In the genomic region with DNA sequence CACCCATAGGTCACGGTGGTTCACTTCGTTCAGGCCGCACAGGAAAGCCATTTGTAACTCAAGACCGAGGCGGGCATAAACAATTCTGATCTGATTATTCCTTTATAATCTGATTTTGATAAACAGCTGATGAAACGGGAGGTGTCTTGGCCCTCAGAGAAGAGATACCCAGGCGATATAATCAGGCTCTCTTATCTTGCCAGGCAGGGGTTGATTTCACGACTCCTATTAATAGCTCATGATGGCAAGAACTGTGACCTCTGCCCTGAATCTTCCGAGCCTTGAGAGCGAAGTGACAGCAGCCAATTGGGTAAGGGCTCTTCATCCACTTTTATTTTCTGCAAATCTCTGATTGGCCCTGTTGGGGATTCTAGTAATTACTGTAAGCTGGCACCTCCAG, we compare ENCODE assay signal across 12 mouse cellular contexts. TPM values are rescaled to one million over a fixed set of nuclear protein-coding genes. Genes with fewer than 3 reads are reported as not detected.
A peak's percentile ranks its signal among the peaks of the same experiment; 100 is the strongest.
DNase-seq lines count a peak whose midpoint lies in the region; ATAC-seq and TF ChIP-seq lines count a peak whose summit lies in the region.
"Had no signal": no experiment of that assay in that cellular context is flagged by ENCODE, and none has a peak within 500 bp of the region (broad histone marks: within the 10 kb centered on the region; RNA-seq: fewer than 3 reads in every experiment).

No protein-coding gene starts in this region.

- no peak overlapping the region for H3K9ac ChIP-seq in heart, embryonic 13.5 days
- no peak overlapping the region for H3K9ac ChIP-seq in midbrain, postnatal 0 days (replicated peaks; ENCODE audit: low read length, poor library complexity, severe bottlenecking)
- H3K9ac ChIP-seq: forebrain, embryonic 15.5 days had no signal

- no peak for TF ChIP-seq POLR2A in lung, adult 2 months (IDR thresholded peaks at IDR 0.05; ENCODE audit: borderline replicate concordance, extremely low read depth, low read depth, low read length)
- TF ChIP-seq POLR2A in embryonic fibroblast, embryonic 13.5 days (IDR thresholded peaks at IDR 0.05; ENCODE audit: low read depth, low read length) = no peak
- no peak for TF ChIP-seq POLR2A in olfactory bulb, adult 2 months (IDR thresholded peaks at IDR 0.05; ENCODE audit: insufficient read depth, low read depth, low read length)

- no peak overlapping the region for H3K4me2 ChIP-seq in heart, embryonic 13.5 days
- H3K4me2 ChIP-seq in midbrain, postnatal 0 days (ENCODE audit: low read depth, low read length, poor library complexity, severe bottlenecking) = no peak overlapping the region
- H3K4me2 ChIP-seq: forebrain, embryonic 15.5 days had no signal

- DNase-seq in heart, adult 8-10 months (ENCODE audit: low spot score) = no peak
- DNase-seq in lung, postnatal 25 days (ENCODE audit: low spot score) = peak; percentile 50
- no peak for DNase-seq in lung, adult 2 months
- no peak for DNase-seq in frontal cortex, adult 2 months (ENCODE audit: extremely low spot score in 1 of 2, low spot score in 1 of 2)
- DNase-seq in midbrain, postnatal 0 days (ENCODE audit: low spot score) = no peak
- DNase-seq: kidney, postnatal 14 days; spleen, adult 18-20 months had no signal

- H3K27ac ChIP-seq in heart, embryonic 13.5 days (replicated peaks) = peak overlapping the region; percentile 55
- H3K27ac ChIP-seq in embryonic fibroblast, embryonic 13.5 days (ENCODE audit: insufficient read depth, low read length) = peak overlapping the region; percentile 54
- peak overlapping the region; percentile 75 for H3K27ac ChIP-seq in olfactory bulb, adult 2 months (ENCODE audit: insufficient read depth, low read depth, low read length)
- no peak overlapping the region for H3K27ac ChIP-seq in midbrain, postnatal 0 days (ENCODE audit: low read depth, low read length)
- H3K27ac ChIP-seq: forebrain, embryonic 15.5 days; left cerebral cortex, adult 2 months had no signal

- ATAC-seq in heart, embryonic 13.5 days (ENCODE audit: extremely low read depth, insufficient number of reproducible peaks, low FRiP score, low TSS enrichment) = no peak
- ATAC-seq in midbrain, postnatal 0 days (ENCODE audit: low FRiP score) = no peak
- ATAC-seq: forebrain, embryonic 15.5 days had no signal

- 39% methylated on average over 10 of the region's 10 CpGs for WGBS in heart, embryonic 13.5 days
- 27% methylated on average over 10 of the region's 10 CpGs for WGBS in lung, adult 2 months
- 81% methylated on average over 10 of the region's 10 CpGs for WGBS in olfactory bulb, adult 2 months
- WGBS in midbrain, postnatal 0 days = 71% methylated on average over 10 of the region's 10 CpGs

- peaks cover 4% of the 10 kb centered on the region; the same call in 1 of the 2 replicates for H3K36me3 ChIP-seq in heart, embryonic 13.5 days
- no peaks in the 10 kb centered on the region for H3K36me3 ChIP-seq in midbrain, postnatal 0 days (ENCODE audit: insufficient read depth, low read length)
- H3K36me3 ChIP-seq: forebrain, embryonic 15.5 days had no signal

- H3K9me3 ChIP-seq in heart, embryonic 13.5 days = 0 out of 2 replicates have a peak, but pooled peaks cover 4% of the 10 kb centered on the region
- no peaks in the 10 kb centered on the region for H3K9me3 ChIP-seq in midbrain, postnatal 0 days (ENCODE audit: low read length)
- H3K9me3 ChIP-seq: forebrain, embryonic 15.5 days had no signal

- TF ChIP-seq CTCF in lung, adult 2 months (IDR thresholded peaks at IDR 0.05; ENCODE audit: insufficient read depth, low read length) = no peak
- TF ChIP-seq CTCF in embryonic fibroblast, embryonic 13.5 days (IDR thresholded peaks at IDR 0.05; ENCODE audit: borderline replicate concordance, insufficient read depth, low read length) = no peak
- TF ChIP-seq CTCF in olfactory bulb, adult 2 months (IDR thresholded peaks at IDR 0.05; ENCODE audit: insufficient read depth, low read depth, low read length) = no peak
- no peak for TF ChIP-seq CTCF in midbrain, postnatal 0 days (IDR thresholded peaks at IDR 0.05)

- H3K27me3 ChIP-seq in heart, embryonic 13.5 days (replicated peaks) = no peaks in the 10 kb centered on the region
- H3K27me3 ChIP-seq in midbrain, postnatal 0 days (ENCODE audit: insufficient read depth, low read length) = no peaks in the 10 kb centered on the region
- H3K27me3 ChIP-seq: forebrain, embryonic 15.5 days had no signal

- no peak overlapping the region for H3K4me3 ChIP-seq in heart, embryonic 13.5 days
- no peak overlapping the region for H3K4me3 ChIP-seq in lung, adult 2 months (replicated peaks; ENCODE audit: extremely low read depth, low read depth, low read length)
- no peak overlapping the region for H3K4me3 ChIP-seq in embryonic fibroblast, embryonic 13.5 days (ENCODE audit: insufficient read depth, low read length)
- H3K4me3 ChIP-seq in olfactory bulb, adult 2 months (ENCODE audit: insufficient read depth, low read depth, low read length) = no peak overlapping the region
- no peak overlapping the region for H3K4me3 ChIP-seq in midbrain, postnatal 0 days (ENCODE audit: low read depth, low read length)
- H3K4me3 ChIP-seq: forebrain, embryonic 15.5 days; left cerebral cortex, adult 2 months had no signal

- peaks cover 49% of the 10 kb centered on the region for H3K4me1 ChIP-seq in heart, embryonic 13.5 days
- peaks cover 3% of the 10 kb centered on the region for H3K4me1 ChIP-seq in lung, adult 2 months (ENCODE audit: control insufficient read depth, insufficient read depth, low read length)
- peaks cover 14% of the 10 kb centered on the region for H3K4me1 ChIP-seq in embryonic fibroblast, embryonic 13.5 days (ENCODE audit: control insufficient read depth, insufficient read depth, low read length)
- peaks cover 7% of the 10 kb centered on the region for H3K4me1 ChIP-seq in olfactory bulb, adult 2 months (ENCODE audit: control insufficient read depth, insufficient read depth, low read length)
- H3K4me1 ChIP-seq in midbrain, postnatal 0 days (ENCODE audit: insufficient read depth, low read length) = no peaks in the 10 kb centered on the region
- H3K4me1 ChIP-seq: forebrain, embryonic 15.5 days had no signal

RNA-seq across cellular contexts. Expression of a gene that starts 37.4 kb away (rescaled TPM):
- polyA plus RNA-seq in heart, embryonic 13.5 days (2015; fragmentation: Nextera tagmentation; extraction: Ambion mirVana) = 53.4 and 57.1 TPM in 2 replicates
- 100 to 1,000 TPM; 100 to 117 (median 109) TPM for total RNA-seq in heart, adult 8-10 months (2022)
- polyA plus RNA-seq in lung, adult 2 months (2012; rRNA removed) = 7.0 and 10.1 TPM in 2 replicates
- 19.1 and 25.0 TPM in 2 replicates for polyA plus RNA-seq in embryonic fibroblast, embryonic 13.5 days (2011; ENCODE audit: insufficient read length, low read depth, missing spikeins)
- not detected in 2 replicates for polyA plus RNA-seq in olfactory bulb, adult 2 months (2012; ENCODE audit: insufficient read depth, insufficient read length, low replicate concordance, missing spikeins)
- 5.8 and 6.5 TPM in 2 replicates for polyA plus RNA-seq in frontal cortex, adult 2 months (2012; rRNA removed)
- total RNA-seq in midbrain, postnatal 0 days (2014; rRNA removed) = 4.2 and 6.1 TPM in 2 replicates
- 5.7 and 5.8 TPM in 2 replicates for polyA plus RNA-seq in midbrain, postnatal 0 days (2015; fragmentation: Nextera tagmentation; extraction: Ambion mirVana)
